Mouse (Mus musculus): ENCODE measurements around the gene Meaf6. TPM values are rescaled to one million over a fixed set of nuclear protein-coding genes. Genes with fewer than 3 reads are reported as not detected.

Meaf6 gene
- polyA plus RNA-seq, 1 experiment from 2014 or later = 28.3 TPM

DNA sequence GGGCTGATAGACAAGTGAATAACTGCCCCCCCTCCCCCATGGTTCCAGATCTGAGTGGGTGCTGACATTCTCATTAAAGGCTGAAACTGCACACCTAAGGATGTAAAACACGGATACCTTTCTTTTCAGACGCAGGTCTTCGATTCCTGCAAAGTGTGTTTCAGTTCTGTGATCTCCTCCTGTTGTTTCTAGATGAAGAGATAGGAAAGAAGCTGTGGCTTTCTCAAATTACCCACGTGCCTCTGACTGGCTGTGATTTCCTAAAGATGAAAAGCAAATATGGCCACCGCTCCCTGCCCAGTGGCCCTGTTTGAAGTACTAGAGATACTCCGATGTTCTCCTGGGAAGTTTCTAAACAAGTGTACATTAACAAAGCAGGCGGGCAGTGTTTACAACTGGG is 53.4 kb downstream of the Meaf6 start:
- Histone ChIP-seq H3K4me3 (ENCODE audit: low read depth, low read length) (no peak overlapping the region), H3K36me3 (ENCODE audit: control insufficient read depth, insufficient read depth, low read length) (no peaks in the 10 kb centered on the region), H3K9ac (ENCODE audit: low read length) (no peak overlapping the region), H3K27ac (replicated peaks) (no peak overlapping the region), H3K4me1 (replicated peaks; ENCODE audit: control insufficient read depth, insufficient read depth) (no peaks in the 10 kb centered on the region), H3K4me2 (replicated peaks; ENCODE audit: low read depth) (no peak overlapping the region), H3K27me3 (ENCODE audit: control insufficient read depth, insufficient read depth, low read length) (no peaks in the 10 kb centered on the region), H3K9me3 (ENCODE audit: control insufficient read depth, low read length) (no peaks in the 10 kb centered on the region)
- no peak for TF ChIP-seq CTCF (IDR thresholded peaks at IDR 0.05; ENCODE audit: low read depth)
- TF ChIP-seq EP300 (optimal IDR thresholded peaks at IDR 0.05) = no peak
- WGBS = 39% methylated on average over 7 of the region's 7 CpGs
- ATAC-seq (ENCODE audit: low FRiP score, low TSS enrichment) (no peak), DNase-seq (ENCODE audit: low spot score) (no peak)

DNA sequence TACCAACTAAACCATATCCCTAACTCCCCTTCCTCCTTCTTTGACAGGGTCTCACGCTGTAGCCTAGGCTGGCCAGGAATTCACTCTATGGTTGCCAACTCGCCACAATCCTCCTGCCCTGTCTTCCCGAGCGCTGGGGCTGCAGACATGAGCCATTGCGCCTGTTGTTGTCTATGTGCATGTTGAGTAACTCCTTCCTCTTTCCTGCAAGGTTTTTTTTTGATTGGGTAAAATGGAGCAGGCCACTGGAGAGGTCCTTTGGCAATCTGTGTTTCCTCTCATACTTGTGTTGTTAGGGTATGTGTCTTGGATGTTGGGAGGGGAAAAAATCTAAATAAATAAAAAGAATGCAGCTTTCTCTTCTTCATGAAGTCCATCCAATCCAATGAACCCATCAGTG is 59.3 kb downstream of the Meaf6 start:
- Histone ChIP-seq H3K4me3 (ENCODE audit: low read depth, low read length) (no peak overlapping the region), H3K27ac (replicated peaks) (no peak overlapping the region), H3K27me3 (ENCODE audit: control insufficient read depth, insufficient read depth, low read length) (no peaks in the 10 kb centered on the region), H3K4me1 (replicated peaks; ENCODE audit: control insufficient read depth, insufficient read depth) (no peaks in the 10 kb centered on the region), H3K36me3 (ENCODE audit: control insufficient read depth, insufficient read depth, low read length) (no peaks in the 10 kb centered on the region), H3K9me3 (ENCODE audit: control insufficient read depth, low read length) (no peaks in the 10 kb centered on the region), H3K4me2 (replicated peaks; ENCODE audit: low read depth) (no peak overlapping the region), H3K9ac (ENCODE audit: low read length) (no peak overlapping the region)
- TF ChIP-seq EP300 (optimal IDR thresholded peaks at IDR 0.05) = no peak
- 80% methylated on average over 5 of the region's 5 CpGs for WGBS
- no peak for ATAC-seq (ENCODE audit: low FRiP score, low TSS enrichment)
- no peak for DNase-seq (ENCODE audit: low spot score)

DNA sequence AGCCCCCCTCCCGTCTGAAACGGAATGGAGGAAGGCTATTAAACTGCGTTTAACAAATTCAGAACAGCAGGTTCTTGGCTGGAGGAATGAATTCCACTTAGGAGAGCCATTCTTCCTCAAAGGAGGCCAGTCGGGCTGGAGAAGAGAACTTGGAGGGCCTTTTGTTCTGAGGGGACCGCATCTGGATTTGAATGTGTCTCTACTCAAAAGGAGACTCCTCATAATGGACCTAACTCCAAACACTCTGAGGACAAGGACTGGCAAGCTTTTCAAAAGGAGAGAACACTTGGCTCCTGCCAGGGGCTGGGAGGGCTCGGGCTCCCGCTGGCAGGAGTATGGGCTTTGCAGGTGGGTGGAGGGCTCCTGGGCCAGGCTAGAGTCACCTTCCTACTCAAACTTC is 59.7 kb downstream of the Meaf6 start:
- TF ChIP-seq CTCF (IDR thresholded peaks at IDR 0.05; ENCODE audit: low read depth) (no peak), EP300 (optimal IDR thresholded peaks at IDR 0.05) (no peak)
- Histone ChIP-seq H3K4me1 (replicated peaks; ENCODE audit: control insufficient read depth, insufficient read depth) (no peaks in the 10 kb centered on the region), H3K27ac (replicated peaks) (no peak overlapping the region), H3K27me3 (ENCODE audit: control insufficient read depth, insufficient read depth, low read length) (no peaks in the 10 kb centered on the region), H3K4me2 (replicated peaks; ENCODE audit: low read depth) (no peak overlapping the region), H3K9ac (ENCODE audit: low read length) (no peak overlapping the region), H3K36me3 (ENCODE audit: control insufficient read depth, insufficient read depth, low read length) (no peaks in the 10 kb centered on the region), H3K4me3 (ENCODE audit: low read depth, low read length) (no peak overlapping the region), H3K9me3 (ENCODE audit: control insufficient read depth, low read length) (no peaks in the 10 kb centered on the region)
- 46% methylated on average over 7 of the region's 7 CpGs for WGBS
- DNase-seq (ENCODE audit: low spot score) (no peak), ATAC-seq (ENCODE audit: low FRiP score, low TSS enrichment) (no peak)

DNA sequence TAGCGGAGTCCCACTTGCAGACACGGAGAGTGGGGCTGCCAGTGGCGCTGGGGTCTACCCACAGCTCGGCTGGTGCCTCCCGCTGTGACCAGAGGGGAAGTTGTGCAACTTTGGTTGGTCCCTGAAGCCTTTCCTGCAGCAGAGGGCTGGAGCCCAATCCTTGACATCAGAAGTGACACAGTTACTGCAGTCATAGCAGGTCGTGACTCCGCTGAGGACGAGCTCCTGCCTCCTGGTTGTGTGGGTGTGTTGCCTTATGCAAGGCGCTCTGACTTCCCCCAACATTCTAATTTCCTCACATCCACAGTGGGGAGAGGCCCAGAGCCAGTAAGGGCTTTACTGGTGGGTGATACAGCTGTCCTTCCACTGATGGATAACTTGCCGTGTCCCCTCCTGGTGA is 60.3 kb downstream of the Meaf6 start:
- TF ChIP-seq EP300 (optimal IDR thresholded peaks at IDR 0.05) (no peak), CTCF (IDR thresholded peaks at IDR 0.05; ENCODE audit: low read depth) (no peak)
- 40% methylated on average over 10 of the region's 10 CpGs for WGBS
- DNase-seq (ENCODE audit: low spot score) = no peak

DNA sequence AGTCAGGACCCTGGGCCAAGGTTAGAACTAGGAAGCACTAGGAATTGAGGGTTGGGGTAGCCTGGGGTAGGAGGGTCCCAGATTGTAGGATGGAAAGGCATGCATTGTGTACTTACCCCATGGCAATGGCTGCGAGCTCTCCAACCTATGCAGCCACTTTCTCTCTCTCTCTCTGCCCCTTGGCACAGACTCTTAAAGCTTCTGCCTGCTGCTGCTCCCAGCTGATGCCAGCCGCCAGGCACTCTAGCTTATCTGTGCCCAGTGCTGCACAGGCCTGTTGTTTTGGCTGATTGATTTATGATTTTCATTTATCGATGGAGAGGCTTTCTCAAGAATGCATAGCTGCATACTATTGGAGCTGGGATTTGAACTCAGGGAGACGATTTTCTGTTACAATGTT is 63.0 kb downstream of the Meaf6 start:
- Histone ChIP-seq H3K4me2 (replicated peaks; ENCODE audit: low read depth) (no peak overlapping the region), H3K36me3 (ENCODE audit: control insufficient read depth, insufficient read depth, low read length) (no peaks in the 10 kb centered on the region), H3K4me3 (ENCODE audit: low read depth, low read length) (no peak overlapping the region), H3K9me3 (ENCODE audit: control insufficient read depth, low read length) (no peaks in the 10 kb centered on the region), H3K4me1 (replicated peaks; ENCODE audit: control insufficient read depth, insufficient read depth) (no peaks in the 10 kb centered on the region), H3K27ac (replicated peaks) (no peak overlapping the region), H3K27me3 (ENCODE audit: control insufficient read depth, insufficient read depth, low read length) (no peaks in the 10 kb centered on the region), H3K9ac (ENCODE audit: low read length) (no peak overlapping the region)
- no peak for DNase-seq (ENCODE audit: low spot score)
- ATAC-seq (ENCODE audit: low FRiP score, low TSS enrichment) = no peak
- WGBS = 92% methylated on average over 4 of the region's 4 CpGs
- no peak for TF ChIP-seq CTCF (IDR thresholded peaks at IDR 0.05; ENCODE audit: low read depth)
- no peak for TF ChIP-seq EP300 (optimal IDR thresholded peaks at IDR 0.05)

More for the DNA sequence above, 60.3 kb downstream of the Meaf6 start:
- no peaks in the 10 kb centered on the region for H3K4me1 ChIP-seq (replicated peaks; ENCODE audit: control insufficient read depth, insufficient read depth)
- H3K27ac ChIP-seq (replicated peaks) = no peak overlapping the region
- no peak overlapping the region for H3K4me2 ChIP-seq (replicated peaks; ENCODE audit: low read depth)
- no peak overlapping the region for H3K9ac ChIP-seq (ENCODE audit: low read length)
- H3K4me3 ChIP-seq (ENCODE audit: low read depth, low read length) = no peak overlapping the region
- ATAC-seq (ENCODE audit: low FRiP score, low TSS enrichment) = no peak
- H3K36me3 ChIP-seq (ENCODE audit: control insufficient read depth, insufficient read depth, low read length) = no peaks in the 10 kb centered on the region
- no peaks in the 10 kb centered on the region for H3K27me3 ChIP-seq (ENCODE audit: control insufficient read depth, insufficient read depth, low read length)
- H3K9me3 ChIP-seq (ENCODE audit: control insufficient read depth, low read length) = no peaks in the 10 kb centered on the region

DNA sequence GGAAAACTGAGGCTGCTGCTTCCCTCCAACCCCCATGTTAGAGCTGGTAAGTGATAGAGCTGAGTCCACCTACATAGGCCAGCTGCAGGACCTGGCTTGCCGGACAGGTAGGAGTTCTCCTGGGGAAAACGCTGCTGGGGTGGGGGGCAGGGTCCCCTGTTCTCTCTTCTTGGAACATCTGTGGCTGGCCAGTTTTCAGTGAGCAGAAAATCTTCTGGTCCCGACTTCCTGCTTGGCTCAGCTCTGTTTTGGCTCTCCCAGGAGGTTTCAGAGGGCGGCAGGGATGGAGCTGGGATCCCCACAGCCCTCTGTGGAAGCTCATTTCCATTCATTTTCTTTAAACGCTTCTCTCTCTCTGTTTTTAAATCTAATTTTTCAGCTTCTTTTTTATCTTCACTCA is 64.5 kb downstream of the Meaf6 start:
- DNase-seq (ENCODE audit: low spot score) = no peak
- WGBS = 34% methylated on average over 5 of the region's 5 CpGs

More for the DNA sequence above, 64.5 kb downstream of the Meaf6 start:
- no peaks in the 10 kb centered on the region for H3K4me1 ChIP-seq (replicated peaks; ENCODE audit: control insufficient read depth, insufficient read depth)
- H3K9me3 ChIP-seq (ENCODE audit: control insufficient read depth, low read length) = no peaks in the 10 kb centered on the region
- H3K4me3 ChIP-seq (ENCODE audit: low read depth, low read length) = no peak overlapping the region
- no peak overlapping the region for H3K9ac ChIP-seq (ENCODE audit: low read length)
- no peak overlapping the region for H3K27ac ChIP-seq (replicated peaks)
- H3K27me3 ChIP-seq (ENCODE audit: control insufficient read depth, insufficient read depth, low read length) = no peaks in the 10 kb centered on the region
- TF ChIP-seq EP300 (optimal IDR thresholded peaks at IDR 0.05) = no peak
- no peaks in the 10 kb centered on the region for H3K36me3 ChIP-seq (ENCODE audit: control insufficient read depth, insufficient read depth, low read length)
- no peak for ATAC-seq (ENCODE audit: low FRiP score, low TSS enrichment)
- no peak overlapping the region for H3K4me2 ChIP-seq (replicated peaks; ENCODE audit: low read depth)

All from stomach, postnatal 0 days (tissue).